Mouse (Mus musculus) gastrocnemius, postnatal 36 days (tissue): ENCODE measurements around the gene Atp6v0a4. TPM values are rescaled to one million over a fixed set of nuclear protein-coding genes. Genes with fewer than 3 reads are reported as not detected.

ENCODE experiments used
- DNase-seq, 2 experiments: peaks; one replicate each; pipeline ENCODE4 v3.0.0; 2022
- intact Hi-C: fragments of 180-260 bp; cut with DNase I; formaldehyde crosslinking; loops from one replicate; pipeline ENCODE4 v1.15.1; 2025
- total RNA-seq, 2 experiments: library from RNA; stranded (reverse); gene quantifications; 2 replicates each; pipeline ENCODE4 v1.2.3; 2021

Gene Atp6v0a4
- total RNA-seq, 2 experiments from 2014 or later, result 0.39 to 0.61 TPM

DNA sequence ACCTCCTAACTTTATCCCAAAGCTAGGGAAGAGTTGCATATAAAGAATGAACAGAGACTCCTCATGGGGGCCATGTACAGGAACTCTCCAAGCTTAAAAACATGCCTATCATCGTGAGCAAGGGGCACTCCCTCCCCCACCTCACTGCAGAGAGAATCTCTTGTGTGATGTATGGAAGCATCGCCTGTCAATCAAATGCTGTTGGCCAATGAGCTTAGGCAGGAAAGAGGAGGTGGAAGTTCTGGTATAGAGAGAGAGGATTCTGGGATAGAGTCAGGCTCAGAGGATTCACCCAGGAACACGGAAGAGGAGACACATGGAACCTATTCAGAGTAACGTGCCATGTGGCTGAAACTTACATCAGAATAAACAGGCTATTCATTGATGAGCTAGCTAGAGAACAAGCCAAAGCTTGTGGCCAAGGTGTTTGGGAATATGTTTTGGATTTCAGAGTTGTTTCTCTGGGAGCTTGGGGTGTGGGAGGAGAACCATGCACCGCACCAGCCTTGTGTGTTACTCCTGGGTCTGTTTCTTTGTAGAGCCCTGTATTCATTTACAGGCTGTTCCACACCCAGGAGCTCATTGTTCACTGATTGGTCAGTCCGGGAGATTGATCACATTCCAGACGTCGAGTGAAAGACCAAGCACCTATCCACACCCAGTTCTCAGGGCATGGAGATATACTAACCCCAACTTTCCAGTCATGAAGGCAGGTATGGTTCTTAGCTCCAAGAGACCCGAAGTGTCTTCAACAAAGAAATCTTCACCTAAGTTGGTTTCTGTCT is 37.0 kb downstream of the Atp6v0a4 start:
- no peak for DNase-seq
- intact Hi-C loops, result no loop called here

- intact Hi-C loops, result no loop called here
- DNase-seq, result no peak
Observed at GRCm38 (mm10) chr6:38083204-38083603, 41.2 kb downstream of the Atp6v0a4 start.

GRCm38 (mm10) chr6:38081727-38082341 is 42.6 kb downstream of the Atp6v0a4 start:
- intact Hi-C loops, result no loop called here
- DNase-seq, result peak in 1 of 2 experiments; percentile 18

DNA sequence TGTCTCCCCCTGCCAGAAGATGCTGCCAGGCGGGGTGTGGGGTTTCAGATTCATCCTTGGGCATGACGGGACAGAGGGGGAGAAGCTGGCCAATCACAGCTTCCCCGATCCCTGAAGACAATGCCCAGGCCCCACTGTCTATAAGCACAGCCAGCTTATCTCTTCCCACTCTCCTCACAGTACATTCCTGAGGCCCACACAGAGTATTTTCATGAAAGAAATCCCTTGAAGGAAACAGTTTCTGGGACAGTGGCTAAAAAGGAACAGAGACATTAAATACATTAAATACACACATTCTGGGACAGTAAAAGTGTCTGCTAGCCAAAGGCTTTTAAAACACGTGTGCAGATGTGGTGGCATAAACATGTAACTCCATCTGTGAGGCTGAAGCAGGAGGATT is 44.0 kb downstream of the Atp6v0a4 start:
- intact Hi-C loops, result no loop called here
- DNase-seq, result no peak

GRCm38 (mm10) chr6:38073592-38073991 is 50.8 kb downstream of the Atp6v0a4 start:
- no peak for DNase-seq
- intact Hi-C loops, result no loop called here

DNA sequence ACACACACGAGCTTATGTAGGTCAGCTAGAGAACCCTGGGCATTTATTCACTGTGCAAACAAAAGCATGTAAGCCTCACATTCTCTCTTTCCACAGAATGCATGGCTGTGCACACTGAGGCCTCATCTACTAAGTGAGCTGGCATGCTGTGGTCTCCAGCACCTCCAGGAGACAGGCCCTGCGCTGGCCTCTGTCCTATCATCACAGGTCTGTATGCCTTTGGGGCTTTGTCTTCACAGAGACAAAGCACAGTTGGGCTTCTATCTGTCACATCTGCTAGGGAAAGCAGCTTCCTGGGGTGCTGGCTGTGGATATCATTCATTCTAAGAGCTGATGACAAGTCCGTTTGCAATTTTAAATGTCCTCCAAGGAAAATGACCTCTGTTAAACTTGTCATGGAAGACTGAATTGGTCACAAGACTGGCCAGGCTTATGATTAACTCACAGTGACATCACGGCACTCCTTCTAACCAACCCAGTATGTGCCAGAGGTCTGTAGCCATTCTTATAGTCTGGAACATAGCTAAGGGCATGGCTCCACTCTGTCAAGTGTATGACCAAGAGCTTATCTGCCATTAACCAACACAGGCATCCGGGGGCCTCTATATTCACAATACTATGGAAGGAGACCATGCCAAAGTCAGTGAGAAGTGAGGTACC is 52.1 kb downstream of the Atp6v0a4 start:
- no peak for DNase-seq
- intact Hi-C loops, result no loop called here

GRCm38 (mm10) chr6:38071256-38071655 is 53.1 kb downstream of the Atp6v0a4 start:
- intact Hi-C loops, result no loop called here

DNA sequence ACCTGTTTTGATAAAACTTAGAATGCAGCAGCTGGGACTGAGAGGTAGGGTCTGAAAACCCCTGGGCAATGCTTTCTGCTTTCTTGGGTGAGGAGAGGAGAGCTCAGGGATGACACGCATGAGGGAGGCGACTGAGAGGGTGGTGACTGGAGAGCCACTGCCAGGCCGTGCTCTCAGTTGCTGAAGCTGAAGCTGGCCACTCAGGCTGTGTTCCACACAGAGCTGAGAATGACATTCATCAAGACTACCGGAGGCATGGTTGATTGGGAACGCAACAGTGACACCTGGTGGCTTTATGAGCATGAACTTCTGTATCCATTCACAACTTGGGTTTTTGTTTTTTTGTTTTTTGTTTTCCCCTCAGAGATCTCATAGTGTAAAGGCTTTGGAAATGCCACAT is 58.2 kb downstream of the Atp6v0a4 start:
- intact Hi-C loops, result loop anchor here (2.0 to 5.0 kb wide), 3 partner anchors 57 to 605 kb away; no protein-coding TSS in a partner anchor
- peak; percentile 13 to 21 for DNase-seq

More at GRCm38 (mm10) chr6:38071256-38071655, 53.1 kb downstream of the Atp6v0a4 start:
- DNase-seq, result no peak

GRCm38 (mm10) chr6:38065501-38066122 is 58.8 kb downstream of the Atp6v0a4 start:
- intact Hi-C loops, result loop anchor here (2.0 to 5.0 kb wide), 3 partner anchors 57 to 605 kb away; no protein-coding TSS in a partner anchor
- no peak for DNase-seq

- no peak for DNase-seq
- intact Hi-C loops, result loop anchor here (5.0 kb wide), 1 partner anchor 478 kb away; no protein-coding TSS in a partner anchor
Observed at GRCm38 (mm10) chr6:38065122-38065500, 59.3 kb downstream of the Atp6v0a4 start.

- DNase-seq, result no peak
- intact Hi-C loops, result loop anchor here (5.0 kb wide), 1 partner anchor 477 kb away; no protein-coding TSS in a partner anchor
Observed at GRCm38 (mm10) chr6:38064621-38065020, 59.8 kb downstream of the Atp6v0a4 start.

DNA sequence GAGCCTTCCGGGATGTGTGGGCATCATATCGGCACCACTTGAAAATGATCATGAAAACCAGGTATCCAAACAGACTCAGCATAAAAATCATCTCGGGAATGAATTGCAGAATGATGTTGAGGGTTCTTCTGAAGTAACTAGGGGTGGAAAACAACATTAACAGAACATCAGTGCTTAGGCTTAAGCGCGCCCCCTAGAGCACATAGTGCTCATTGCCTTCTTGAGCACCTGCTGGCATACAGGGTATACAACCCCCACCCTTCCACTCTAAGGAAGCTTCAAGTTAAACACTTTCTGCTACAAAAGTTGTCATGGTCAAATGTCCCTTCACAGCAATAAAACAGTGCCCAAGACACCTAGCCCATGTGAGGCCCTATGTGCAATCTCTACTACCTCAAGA is 65.6 kb downstream of the Atp6v0a4 start:
- DNase-seq, result no peak
- intact Hi-C loops, result no loop called here

DNA sequence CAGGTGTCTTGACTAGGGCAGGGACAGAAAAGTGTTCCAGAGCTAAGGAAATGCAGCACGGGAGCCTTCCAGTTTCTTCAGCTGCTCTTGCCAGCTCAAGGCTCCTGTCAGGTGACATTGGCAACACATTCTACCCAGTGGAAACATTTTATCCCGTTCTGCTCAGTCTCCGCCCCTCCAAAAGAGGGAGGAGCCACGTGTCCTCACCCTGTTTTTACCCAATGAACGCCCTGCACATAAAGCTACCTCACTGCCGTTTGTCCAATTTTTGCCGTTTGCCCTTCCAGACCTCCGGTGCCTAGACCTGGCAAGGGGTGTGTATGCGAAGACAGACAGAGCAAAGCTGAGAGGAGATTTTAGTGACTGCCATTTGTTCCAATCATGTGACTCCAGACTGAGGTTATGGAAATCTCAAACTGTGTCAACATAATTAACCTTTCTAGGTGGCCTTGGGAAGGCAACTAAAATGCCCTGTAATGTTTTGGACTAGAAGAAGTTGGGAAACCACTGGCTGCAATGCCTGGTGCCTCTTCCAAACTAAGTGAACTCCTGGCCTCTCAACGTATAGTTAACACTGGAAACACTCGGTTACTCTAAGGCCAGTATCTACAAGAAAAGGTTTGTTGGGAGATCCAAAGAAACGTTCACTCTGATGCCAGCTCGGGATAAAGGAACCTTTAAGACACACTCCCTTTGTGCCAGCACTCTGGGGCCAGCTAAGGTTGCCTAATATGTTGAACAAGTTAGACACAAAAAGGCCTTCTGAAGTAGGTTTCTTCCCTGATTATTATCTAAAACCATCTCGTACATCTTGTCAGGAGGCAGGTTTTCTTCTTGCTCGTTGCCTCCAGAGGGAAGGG is 68.7 kb downstream of the Atp6v0a4 start:
- no peak for DNase-seq
- intact Hi-C loops, result no loop called here

DNA sequence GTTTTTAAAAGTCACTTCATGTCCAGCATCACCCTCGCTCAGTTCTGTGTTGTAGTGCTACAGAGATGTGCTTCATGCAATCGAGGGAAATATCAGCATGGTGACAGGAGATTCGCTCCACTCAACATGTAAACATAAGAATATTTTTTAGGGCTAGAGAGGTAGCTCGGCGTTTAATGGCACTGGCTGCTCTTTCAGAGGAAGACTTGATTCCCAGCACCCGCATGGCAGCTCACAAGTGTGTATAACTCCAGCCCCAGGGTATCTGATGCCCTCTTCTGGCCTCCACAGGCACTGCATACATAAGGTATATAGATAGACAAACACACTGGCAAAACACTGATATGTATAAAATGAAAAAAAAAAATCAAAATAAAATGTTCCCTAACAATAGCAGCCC is 74.8 kb downstream of the Atp6v0a4 start:
- intact Hi-C loops, result no loop called here

GRCm38 (mm10) chr6:38048800-38049561 is 75.4 kb downstream of the Atp6v0a4 start:
- no peak for DNase-seq
- intact Hi-C loops, result no loop called here

More for the DNA sequence above, 74.8 kb downstream of the Atp6v0a4 start:
- DNase-seq, result no peak

GRCm38 (mm10) chr6:38048003-38048402 is 76.4 kb downstream of the Atp6v0a4 start:
- intact Hi-C loops, result no loop called here
- DNase-seq, result no peak

GRCm38 (mm10) chr6:38046838-38047237 is 77.5 kb downstream of the Atp6v0a4 start, which contains the start of gene Svopl:
Svopl (minus strand) TSS chr6:38046996.
- DNase-seq, result no peak
- intact Hi-C loops, result no loop called here

GRCm38 (mm10) chr6:38032801-38033566 is 91.4 kb downstream of the Atp6v0a4 start:
- DNase-seq, result no peak
- intact Hi-C loops, result no loop called here
